Mouse (Mus musculus) adrenal gland, postnatal 36 days (tissue): Measurements from ENCODE around the gene Bola2. TPM values are rescaled to one million over a fixed set of nuclear protein-coding genes. Genes with fewer than 3 reads are reported as not detected.
"Not testable (repeated sequence)": the region's sequence is repeated elsewhere in the genome, so short reads cannot be mapped to it uniquely, and the experiment has no call there.

Experiments used
- DNase-seq, 2 experiments: peaks; one replicate each; pipeline ENCODE4 v3.0.0; 2021; ENCODE audit warnings: mixed read lengths in 1 of 2
- total RNA-seq, 2 experiments: library from RNA; stranded (reverse); gene quantifications; 2 replicates each; pipeline ENCODE4 v1.2.3; 2021

The Bola2 gene
- total RNA-seq, 2 experiments from 2014 or later: 94.8 to 98.1 TPM

DNA sequence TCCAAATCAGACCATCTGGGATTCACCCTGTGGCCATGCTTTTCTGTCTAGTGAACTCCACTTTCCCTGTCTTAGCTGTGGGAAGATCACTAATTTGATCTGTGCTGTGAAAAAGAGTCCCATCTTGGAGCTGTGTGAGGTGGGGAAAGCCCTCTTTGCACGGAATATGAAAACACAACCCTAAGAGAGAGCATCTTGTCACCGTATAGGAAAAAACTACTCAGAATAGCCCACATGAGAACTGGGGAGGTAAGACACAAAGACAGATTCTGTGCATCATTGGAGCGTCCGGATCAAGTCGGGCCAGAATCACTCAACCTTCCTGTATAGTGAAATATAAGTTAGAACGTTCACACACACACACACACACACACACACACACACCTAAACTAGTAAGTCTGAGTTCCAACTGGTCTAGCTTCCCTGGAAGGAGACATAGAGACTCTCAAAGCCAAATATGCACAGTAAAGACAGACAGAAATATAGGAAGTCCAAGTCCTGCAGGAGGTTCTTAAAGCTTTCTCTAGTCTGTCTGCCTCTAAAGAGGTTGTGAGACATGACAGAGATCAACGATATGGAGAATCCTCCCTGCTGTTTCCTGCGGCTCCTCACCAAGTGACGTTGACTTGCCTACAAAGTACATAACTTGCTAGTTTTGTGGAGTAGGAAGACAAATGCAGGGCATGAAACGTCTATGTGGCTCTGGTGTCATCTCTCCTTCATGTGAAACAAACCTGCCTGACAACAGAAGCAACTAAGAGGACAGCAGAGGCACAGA, 13.2 kb downstream of the Bola2 start:
- no peak for DNase-seq

- DNase-seq: no peak
Measured at GRCm38 (mm10) chr7:126710266-126710665, 15.1 kb downstream of the Bola2 start.

DNA sequence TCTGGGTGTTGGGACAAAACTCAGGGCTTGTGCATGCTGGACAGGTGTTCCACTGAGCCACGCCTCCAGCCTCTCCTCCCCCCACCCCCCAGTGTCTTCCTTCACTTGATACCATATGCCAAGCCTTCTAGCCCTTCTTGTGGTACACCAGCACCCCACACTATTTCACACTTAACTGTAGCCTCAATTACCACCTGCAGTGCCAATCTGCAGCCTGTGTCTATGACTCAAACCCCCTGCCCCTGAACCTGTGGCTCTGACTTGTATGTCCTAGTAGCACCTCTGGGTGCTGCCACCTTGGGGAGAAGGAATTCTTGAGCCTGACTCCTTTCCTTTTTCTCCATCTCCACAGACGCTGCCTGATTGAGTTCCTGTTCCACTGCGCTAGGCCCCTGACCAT, 16.7 kb downstream of the Bola2 start:
- DNase-seq: no peak

- DNase-seq: no peak
Measured at GRCm38 (mm10) chr7:126715679-126716078, 20.5 kb downstream of the Bola2 start.

DNA sequence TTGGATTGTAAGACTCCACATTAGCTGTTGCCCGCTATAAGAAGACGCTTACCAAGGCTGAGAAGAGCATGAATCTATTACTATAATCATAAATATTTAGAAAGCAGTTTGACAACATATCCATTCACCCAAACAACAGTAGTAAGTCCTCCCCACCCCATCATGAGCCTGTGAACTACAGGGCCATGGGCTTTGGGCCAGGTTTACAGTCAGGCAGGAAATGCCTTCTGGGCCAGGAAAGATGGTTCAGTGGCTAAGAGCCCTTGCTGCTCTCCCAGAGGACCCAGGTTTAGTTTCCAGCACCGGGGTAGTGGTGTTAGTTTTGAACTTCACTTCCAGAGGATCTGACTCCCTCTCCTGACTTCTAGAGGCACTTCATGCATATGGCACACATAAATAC, 22.4 kb downstream of the Bola2 start:
- no peak for DNase-seq

DNA sequence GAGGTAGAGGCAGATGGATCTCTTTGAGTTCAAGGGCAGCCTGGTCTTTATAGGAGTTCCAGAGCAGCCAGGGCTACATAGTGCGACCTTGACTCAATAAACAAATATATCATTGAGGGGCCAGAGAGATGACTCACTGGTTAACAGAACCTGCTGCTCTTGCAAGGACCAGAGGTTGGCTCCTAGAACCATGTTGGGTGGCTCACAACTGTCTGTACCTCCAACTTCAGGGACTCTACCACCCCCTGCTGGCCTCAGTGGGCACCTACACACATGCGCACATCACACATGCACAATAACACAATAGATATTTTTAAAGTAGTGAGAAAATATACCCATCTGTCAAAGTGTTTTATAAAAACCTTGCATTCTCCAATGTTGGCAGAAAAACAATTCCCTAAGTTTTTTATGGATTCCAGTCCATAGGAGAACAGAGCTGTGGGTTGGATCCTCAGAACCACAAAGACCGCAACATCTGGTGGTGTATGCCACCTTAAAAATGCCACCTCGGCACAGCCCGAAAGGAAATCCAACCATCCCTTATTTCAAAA, 23.7 kb downstream of the Bola2 start:
- no peak for DNase-seq

DNA sequence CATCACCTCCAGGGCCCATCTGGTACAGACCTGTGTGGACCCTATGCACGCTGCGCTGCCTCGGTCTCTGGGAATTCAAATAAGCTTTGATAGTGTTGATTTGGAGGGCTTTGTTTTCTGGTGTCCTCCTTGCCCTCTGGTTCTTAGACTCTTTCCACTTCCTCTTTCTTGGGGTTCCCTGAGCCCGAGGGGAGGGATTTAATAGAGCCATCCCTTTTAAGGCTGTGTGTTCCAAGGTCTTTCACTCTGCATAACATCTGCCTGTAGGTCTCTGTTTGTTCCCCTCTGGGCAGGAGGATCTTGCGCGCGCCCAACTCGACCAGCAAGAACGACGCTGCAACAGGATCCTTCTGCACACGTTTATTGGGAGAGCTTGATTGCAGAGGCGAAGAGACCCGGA, 26.4 kb downstream of the Bola2 start:
- DNase-seq: no peak

- DNase-seq: no peak
Measured at GRCm38 (mm10) chr7:126725077-126725476, 29.9 kb downstream of the Bola2 start.

GRCm38 (mm10) chr7:126725667-126726066, 30.5 kb downstream of the Bola2 start:
- DNase-seq: no peak

DNA sequence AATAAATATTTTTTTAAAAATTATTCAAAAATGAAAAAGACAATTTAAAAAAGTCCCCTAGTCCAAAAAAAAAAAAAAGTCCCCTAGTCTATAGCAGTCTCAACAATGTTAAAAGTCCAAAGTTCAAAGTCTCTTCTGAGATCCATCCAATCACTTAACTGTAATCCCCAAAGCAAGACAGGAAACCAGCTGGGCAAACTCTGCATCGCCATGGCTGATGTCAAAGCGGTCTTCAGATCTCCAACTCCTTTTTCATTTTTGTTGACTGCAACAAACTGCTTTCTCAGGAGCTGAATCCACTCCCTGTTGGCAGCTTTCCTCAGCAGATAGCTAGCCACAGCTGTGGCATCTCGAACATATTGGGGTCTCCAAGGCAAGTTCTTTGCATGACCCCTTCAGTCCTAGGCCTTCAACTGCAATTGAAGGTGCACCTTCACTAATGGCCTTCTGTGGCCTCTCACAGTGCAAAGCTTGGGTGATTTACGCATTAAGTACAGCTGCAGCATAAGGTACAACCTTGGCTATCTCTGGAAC, 35.1 kb downstream of the Bola2 start:
- not testable (repeated sequence) for DNase-seq

GRCm38 (mm10) chr7:126736122-126736521, 40.9 kb downstream of the Bola2 start:
- DNase-seq: no peak

- no peak for DNase-seq
Measured at GRCm38 (mm10) chr7:126739551-126739950, 44.4 kb downstream of the Bola2 start.

GRCm38 (mm10) chr7:126740132-126740735, 45.0 kb downstream of the Bola2 start:
- DNase-seq: no peak

GRCm38 (mm10) chr7:126740977-126741376, 45.8 kb downstream of the Bola2 start:
- DNase-seq: no peak

DNA sequence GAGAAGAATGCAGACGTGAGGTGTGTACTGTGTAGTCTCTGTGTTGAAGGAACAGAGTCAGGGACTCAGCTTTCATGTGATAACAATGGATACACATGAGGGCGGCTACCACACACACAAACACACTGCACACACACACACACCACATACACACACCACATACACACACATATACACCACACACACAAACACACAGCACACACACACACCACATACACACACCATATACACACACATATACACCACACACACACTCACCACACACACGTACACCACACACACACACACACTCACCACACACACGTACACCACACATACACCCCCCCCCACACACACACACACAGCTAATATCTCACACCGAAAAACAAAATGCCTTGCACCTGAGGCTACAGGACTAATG, 46.3 kb downstream of the Bola2 start:
- DNase-seq: no peak

- no peak for DNase-seq
Measured at GRCm38 (mm10) chr7:126741964-126742482, 46.8 kb downstream of the Bola2 start.

- DNase-seq: no peak
Measured at GRCm38 (mm10) chr7:126746066-126746465, 50.9 kb downstream of the Bola2 start.

- no peak for DNase-seq
Measured at GRCm38 (mm10) chr7:126746798-126747197, 51.6 kb downstream of the Bola2 start.

- DNase-seq: no peak
Measured at GRCm38 (mm10) chr7:126748824-126749223, 53.6 kb downstream of the Bola2 start.
